Mouse (Mus musculus) Muller cell, postnatal 12 days (primary cell): ENCODE measurements around the gene Dgcr8.
A peak's percentile ranks its signal among the peaks of the same experiment; 100 is the strongest.
"Not testable (repeated sequence)": the region's sequence is repeated elsewhere in the genome, so short reads cannot be mapped to it uniquely, and the experiment has no call there.

ENCODE experiments used
- DNase-seq: peaks from one replicate; pipeline ENCODE4 v3.0.0-alpha.2; 2015; ENCODE audit errors: inconsistent ontology term

The Dgcr8 gene

GRCm38 (mm10) chr16:18289067-18289588 lies at the start of gene Dgcr8:
Gene Dgcr8 (minus strand): TSS chr16:18289246.
- peak; percentile 99 for DNase-seq

DNA sequence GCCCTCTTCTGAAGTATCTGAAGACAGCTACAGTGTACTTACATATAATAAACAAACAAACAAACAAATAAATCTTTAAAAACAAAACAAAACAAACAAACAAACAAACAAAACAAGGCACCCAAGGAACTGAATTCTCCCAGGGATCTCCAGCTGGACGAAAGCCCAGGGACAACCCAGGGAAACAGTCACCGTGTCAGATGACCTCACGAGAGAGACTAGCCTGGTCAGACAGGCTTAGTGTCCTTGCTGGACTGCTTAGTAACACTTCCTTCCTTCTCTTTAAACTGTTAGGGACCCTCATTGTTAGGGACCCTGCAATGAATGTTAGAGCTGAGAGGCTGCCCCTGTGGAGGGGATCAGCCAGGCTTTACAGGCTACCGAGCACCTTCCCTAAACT lies 48.2 kb upstream of the Dgcr8 start:
- no peak for DNase-seq

DNA sequence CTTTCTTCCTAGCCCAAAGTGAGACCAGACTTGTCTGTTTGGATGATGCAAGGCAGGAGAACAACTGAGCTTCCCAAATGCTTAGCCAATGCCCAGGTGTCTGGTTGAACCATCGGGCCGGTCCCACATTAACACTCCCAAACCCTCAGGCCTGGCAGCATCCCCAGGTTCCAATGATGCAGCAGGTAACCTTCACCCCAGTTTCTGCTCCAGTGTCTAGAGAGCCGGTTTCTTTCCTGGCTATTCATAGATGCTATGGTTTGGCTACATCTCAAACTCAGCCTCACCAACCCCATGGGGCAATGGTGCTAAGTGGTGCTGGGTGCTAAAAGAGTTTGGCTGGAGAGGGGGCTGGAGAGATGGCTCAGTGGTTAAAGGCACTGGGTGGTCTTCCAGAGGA lies 46.9 kb upstream of the Dgcr8 start:
- DNase-seq = no peak

GRCm38 (mm10) chr16:18333976-18334375 lies 44.9 kb upstream of the Dgcr8 start:
- DNase-seq = no peak

GRCm38 (mm10) chr16:18328524-18328923 lies 39.5 kb upstream of the Dgcr8 start:
- no peak for DNase-seq

DNA sequence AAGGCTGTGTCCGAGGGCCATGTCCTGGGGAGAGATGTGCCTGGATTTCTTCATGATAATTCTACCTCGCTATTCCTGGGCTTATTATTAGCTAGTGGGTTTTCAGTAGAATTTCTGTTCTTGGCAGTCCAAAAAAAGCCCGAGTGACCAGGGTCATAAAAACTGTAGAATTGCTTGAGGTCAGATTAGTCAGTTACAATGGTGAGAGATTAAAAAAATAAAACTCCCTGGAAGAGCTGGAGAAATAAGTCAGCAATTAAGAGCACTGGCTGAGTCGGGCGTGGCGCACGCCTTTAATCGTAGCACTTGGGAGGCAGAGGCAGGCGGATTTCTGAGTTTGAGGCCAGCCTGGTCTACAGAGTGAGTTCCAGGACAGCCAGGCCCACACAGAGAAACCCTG lies 38.9 kb upstream of the Dgcr8 start:
- DNase-seq = no peak

- DNase-seq = no peak
These were observed 36.7 kb upstream of the Dgcr8 start for GRCm38 (mm10) chr16:18325741-18326140.

DNA sequence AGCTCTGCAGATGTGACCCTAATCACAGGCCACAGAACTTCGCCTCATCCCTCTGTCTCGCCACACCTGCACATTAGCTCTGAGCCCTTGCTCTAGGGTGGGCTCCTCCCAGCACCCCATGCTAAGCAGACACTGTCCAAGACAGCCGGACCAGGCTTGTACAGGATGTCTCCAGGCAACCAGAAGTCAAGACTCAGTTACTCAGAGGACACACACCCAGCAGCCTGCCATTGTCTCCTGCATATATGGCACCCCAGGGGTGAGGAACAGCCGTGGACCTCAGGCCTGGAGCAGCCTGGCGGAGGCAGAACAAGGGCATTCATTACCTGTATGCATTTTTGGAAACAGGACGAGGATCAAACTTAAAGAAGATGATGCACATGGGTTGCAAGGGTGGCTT lies 35.0 kb upstream of the Dgcr8 start:
- DNase-seq = no peak

DNA sequence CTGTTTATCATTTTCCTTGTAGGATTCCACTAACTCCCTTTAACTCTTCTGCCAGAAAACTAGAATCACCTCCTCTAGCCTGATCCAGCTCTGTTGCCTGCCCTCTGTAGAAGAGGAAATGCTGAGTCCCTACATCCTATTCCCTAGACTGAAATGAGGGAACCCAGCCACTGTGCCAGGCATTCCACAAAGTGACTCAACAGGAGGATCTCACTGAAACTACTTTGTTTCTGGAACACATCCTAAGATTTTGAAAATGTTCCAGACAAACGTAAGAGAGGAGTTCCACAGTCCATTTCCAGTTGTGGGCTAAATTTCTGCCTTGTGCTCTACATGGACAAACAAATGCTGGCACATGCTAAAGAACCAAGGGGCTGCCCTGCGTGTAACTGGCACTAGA lies 34.4 kb upstream of the Dgcr8 start:
- DNase-seq = peak; percentile 85

GRCm38 (mm10) chr16:18321443-18321842 lies 32.4 kb upstream of the Dgcr8 start:
- no peak for DNase-seq

GRCm38 (mm10) chr16:18318992-18319391 lies 29.9 kb upstream of the Dgcr8 start:
- no peak for DNase-seq

GRCm38 (mm10) chr16:18308159-18308558 lies 19.1 kb upstream of the Dgcr8 start:
- no peak for DNase-seq

- DNase-seq = not testable (repeated sequence)
These were observed 568 bp upstream of the Dgcr8 start for GRCm38 (mm10) chr16:18289614-18290013.

- DNase-seq = peak; percentile 90
These were observed 425 bp downstream of the Dgcr8 start for GRCm38 (mm10) chr16:18288581-18289061.

- DNase-seq = peak; percentile 50
These were observed 880 bp downstream of the Dgcr8 start for GRCm38 (mm10) chr16:18288166-18288565.

- peak; percentile 25 for DNase-seq
These were observed 13.9 kb downstream of the Dgcr8 start for GRCm38 (mm10) chr16:18275166-18275565.

GRCm38 (mm10) chr16:18268182-18268581 lies 20.9 kb downstream of the Dgcr8 start:
- DNase-seq = no peak

- no peak for DNase-seq
These were observed 24.0 kb downstream of the Dgcr8 start for GRCm38 (mm10) chr16:18265024-18265423.

DNA sequence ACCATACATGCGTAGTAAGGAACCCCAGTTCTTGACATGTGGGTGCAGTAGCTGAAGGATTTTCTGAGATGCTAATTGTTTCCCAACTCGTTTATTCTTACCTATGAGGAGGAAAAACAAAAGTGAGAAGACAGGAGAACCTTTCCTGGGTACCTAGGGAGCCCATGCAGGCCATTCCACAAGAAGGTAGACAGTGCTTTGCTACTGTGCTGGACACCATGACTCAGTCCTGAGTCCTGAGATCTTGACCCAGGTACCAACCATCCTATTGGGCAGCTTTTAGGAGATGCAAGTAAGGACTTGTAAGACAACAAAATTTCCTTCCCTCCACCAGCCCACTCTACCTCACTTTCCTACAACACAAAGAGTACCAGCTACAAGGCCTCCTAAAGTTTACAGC lies 30.8 kb downstream of the Dgcr8 start, which contains the start of gene Gm49776:
Gene Gm49776 (minus strand): TSS at position 101 of the 400 bp plus-strand sequence.
- no peak for DNase-seq

GRCm38 (mm10) chr16:18253866-18254265 lies 35.2 kb downstream of the Dgcr8 start:
- DNase-seq = no peak

GRCm38 (mm10) chr16:18252736-18253135 lies 36.3 kb downstream of the Dgcr8 start:
- DNase-seq = no peak

DNA sequence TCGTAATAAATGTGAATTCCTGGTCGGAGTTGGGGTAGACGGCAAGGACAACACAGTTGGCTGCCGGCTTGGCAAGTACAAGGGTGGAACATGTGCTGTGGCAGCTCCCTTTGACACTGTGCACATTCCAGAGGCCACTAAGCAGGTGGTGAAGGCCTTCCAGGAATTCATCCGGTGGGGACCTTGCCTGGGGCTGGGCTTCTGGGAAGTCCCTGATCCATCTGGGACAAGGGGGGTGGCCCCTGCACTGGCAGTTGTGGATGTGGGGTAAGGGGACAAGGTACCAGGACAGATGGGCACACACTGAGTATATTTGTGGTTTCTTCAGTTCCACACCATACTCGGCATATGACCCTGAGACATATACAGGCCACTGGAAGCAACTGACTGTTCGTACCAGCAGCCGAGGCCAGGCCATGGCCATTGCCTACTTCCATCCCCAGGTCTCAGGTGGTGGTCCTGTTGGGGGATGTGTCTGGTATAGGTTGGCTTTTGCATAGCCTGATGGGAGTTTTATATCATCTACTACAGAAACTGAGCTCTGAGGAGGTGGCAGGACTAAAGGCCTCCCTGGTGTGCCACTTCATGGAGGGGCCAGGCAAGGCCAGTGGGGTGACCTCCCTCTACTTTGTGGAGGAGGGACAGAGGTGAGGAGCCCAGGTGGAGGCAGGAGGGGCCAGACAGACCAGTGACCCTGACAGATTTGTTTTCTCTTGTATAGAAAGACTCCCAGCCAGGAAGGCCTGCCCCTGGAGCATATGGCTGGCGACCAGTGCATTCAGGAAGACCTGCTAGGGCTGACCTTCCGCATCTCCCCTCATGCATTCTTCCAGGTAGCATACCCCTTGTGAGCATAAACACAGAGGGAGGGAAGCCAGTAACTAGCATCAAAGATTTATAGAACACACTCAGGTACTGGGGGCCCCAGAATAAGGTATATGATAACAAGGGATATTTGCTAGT lies 37.9 kb downstream of the Dgcr8 start:
- peak; percentile 79 for DNase-seq

DNA sequence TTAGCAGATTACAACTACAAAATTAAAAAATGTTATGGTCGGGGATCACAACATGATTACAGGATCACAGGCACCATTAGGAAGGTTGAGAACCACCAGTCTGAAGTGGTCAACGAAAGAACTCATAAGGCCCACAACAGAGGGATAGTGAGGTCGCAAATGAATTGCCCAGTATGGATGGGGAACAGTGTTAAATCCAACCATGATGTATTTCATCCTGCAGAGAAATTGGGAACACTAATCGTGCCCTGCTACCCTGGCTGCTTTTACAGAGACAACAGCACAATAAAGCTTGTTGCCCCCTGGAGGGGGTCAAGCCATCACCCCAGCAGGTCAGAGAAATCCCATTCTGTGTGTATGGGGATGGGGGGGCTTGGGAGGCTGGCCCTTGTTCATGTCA lies 38.8 kb downstream of the Dgcr8 start:
- DNase-seq = no peak
